32 mouse cellular contexts compared by ENCODE assay signal in the genomic region with DNA sequence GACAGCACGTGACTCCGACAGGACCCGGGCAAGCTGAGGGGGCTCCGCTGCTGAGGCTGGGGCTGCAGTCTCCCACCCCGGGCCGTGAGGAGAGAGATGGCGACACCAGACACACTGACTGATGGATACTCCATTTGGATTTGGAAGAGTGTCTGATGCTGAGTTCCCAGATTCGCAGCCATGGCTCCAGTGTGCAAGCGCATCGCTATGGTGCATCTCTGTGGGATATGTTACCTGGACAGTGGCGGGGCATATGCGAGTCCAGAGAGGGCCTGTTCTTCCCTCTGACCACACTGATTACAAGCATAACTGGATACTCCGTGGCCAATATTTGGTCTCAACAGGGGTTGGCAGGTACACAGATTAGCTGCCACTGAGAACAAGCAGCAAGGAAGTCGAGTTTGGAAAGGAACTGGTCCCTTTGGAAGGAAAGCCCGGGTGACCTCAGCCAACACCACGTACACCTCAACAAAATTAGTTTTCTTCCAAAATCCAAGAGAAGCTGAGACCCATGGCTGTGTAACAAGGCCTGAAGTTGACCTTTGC. TPM values are rescaled to one million over a fixed set of nuclear protein-coding genes. Genes with fewer than 3 reads are reported as not detected.
A peak's percentile ranks its signal among the peaks of the same experiment; 100 is the strongest.
DNase-seq lines count a peak whose midpoint lies in the region; ATAC-seq and TF ChIP-seq lines count a peak whose summit lies in the region.
"Had no signal": no experiment of that assay in that cellular context is flagged by ENCODE, and none has a peak within 500 bp of the region (broad histone marks: within the 10 kb centered on the region; RNA-seq: fewer than 3 reads in every experiment).

No protein-coding gene starts in this region.

- 95% methylated on average over 16 of the region's 16 CpGs for WGBS in forebrain, embryonic 13.5 days
- WGBS in forebrain, embryonic 14.5 days = 95% methylated on average over 16 of the region's 16 CpGs

- H3K4me3 ChIP-seq in forebrain, embryonic 13.5 days = no peak overlapping the region
- H3K4me3 ChIP-seq in forebrain, embryonic 14.5 days (ENCODE audit: low read depth, low read length) = no peak overlapping the region
- peak overlapping the region; percentile 61 for H3K4me3 ChIP-seq in ES-Bruce4 (ENCODE audit: low read depth, low read length)
- H3K4me3 ChIP-seq: erythroblast, embryonic 14.5 days; heart, embryonic 10.5 days; heart, embryonic 15.5 days; midbrain, embryonic 15.5 days had no signal

- H3K27ac ChIP-seq in forebrain, embryonic 13.5 days = no peak overlapping the region
- H3K27ac ChIP-seq in forebrain, embryonic 14.5 days (ENCODE audit: low read depth, low read length) = no peak overlapping the region
- no peak overlapping the region for H3K27ac ChIP-seq in ES-Bruce4 (ENCODE audit: insufficient read depth, low read length)
- H3K27ac ChIP-seq: heart, embryonic 10.5 days; heart, embryonic 15.5 days; liver, embryonic 14.5 days; macrophage; midbrain, embryonic 15.5 days had no signal

- peaks cover 26% of the 10 kb centered on the region for H3K4me1 ChIP-seq in forebrain, embryonic 13.5 days
- H3K4me1 ChIP-seq in forebrain, embryonic 14.5 days (ENCODE audit: control insufficient read depth, insufficient read depth, low read length) = no peaks in the 10 kb centered on the region
- H3K4me1 ChIP-seq in ES-Bruce4 (ENCODE audit: control insufficient read depth, insufficient read depth, low read length) = no peaks in the 10 kb centered on the region
- H3K4me1 ChIP-seq: heart, embryonic 10.5 days; heart, embryonic 15.5 days had no signal

- H3K27me3 ChIP-seq in forebrain, embryonic 13.5 days = no peaks in the 10 kb centered on the region
- H3K27me3 ChIP-seq in forebrain, embryonic 14.5 days (replicated peaks; ENCODE audit: control insufficient read depth, insufficient read depth, low read length) = no peaks in the 10 kb centered on the region
- H3K27me3 ChIP-seq in ES-Bruce4 (ENCODE audit: control insufficient read depth, insufficient read depth, low read length, poor library complexity, severe bottlenecking) = no peaks in the 10 kb centered on the region
- H3K27me3 ChIP-seq: heart, embryonic 15.5 days; midbrain, embryonic 15.5 days had no signal

- DNase-seq in forebrain, embryonic 14.5 days (ENCODE audit: low spot score) = no peak
- DNase-seq in cerebellum, adult 11-12 months = peak; percentile 53
- peak; percentile 12 to 58 for DNase-seq in cerebellum, postnatal 14 days
- no peak for DNase-seq in left cerebral cortex, postnatal 25 days (ENCODE audit: low spot score in 2 of 2)
- no peak for DNase-seq in thymus, adult 18-20 months
- DNase-seq: adrenal gland, postnatal 14 days; gastrocnemius, postnatal 10 days; kidney, adult 8-10 months; kidney, postnatal 10 days; layer of hippocampus, postnatal 36 days; liver; lung, adult 2 months; lung, postnatal 10 days; right cerebral cortex, adult 18-20 months had no signal

- TF ChIP-seq CTCF in ES-Bruce4 (IDR thresholded peaks at IDR 0.05; ENCODE audit: low read depth, low read length) = no peak

- TF ChIP-seq EP300 in ES-Bruce4 (IDR thresholded peaks at IDR 0.05; ENCODE audit: insufficient read depth, low read depth, low read length) = no peak

- intact Hi-C loops in left cerebral cortex, postnatal 25 days (cut with DNase I) = no loop called here

- no peak for TF ChIP-seq POLR2A in ES-Bruce4 (IDR thresholded peaks at IDR 0.05; ENCODE audit: insufficient read depth, low read length)

- H3K36me3 ChIP-seq in forebrain, embryonic 13.5 days (ENCODE audit: poor library complexity, severe bottlenecking) = peaks cover 55% of the 10 kb centered on the region
- peaks cover 54% of the 10 kb centered on the region for H3K36me3 ChIP-seq in forebrain, embryonic 14.5 days (ENCODE audit: control insufficient read depth, insufficient read depth, low read length)
- no peaks in the 10 kb centered on the region for H3K36me3 ChIP-seq in ES-Bruce4 (ENCODE audit: control insufficient read depth, insufficient read depth, low read length, poor library complexity, severe bottlenecking)
- H3K36me3 ChIP-seq: heart, embryonic 10.5 days; heart, embryonic 15.5 days had no signal

- H3K9me3 ChIP-seq in forebrain, embryonic 13.5 days (replicated peaks) = no peaks in the 10 kb centered on the region
- no peaks in the 10 kb centered on the region for H3K9me3 ChIP-seq in forebrain, embryonic 14.5 days (replicated peaks; ENCODE audit: control insufficient read depth, low read length)
- no peaks in the 10 kb centered on the region for H3K9me3 ChIP-seq in ES-Bruce4 (replicated peaks; ENCODE audit: control insufficient read depth, insufficient read depth, low read length, poor library complexity, severe bottlenecking)
- H3K9me3 ChIP-seq: heart, embryonic 10.5 days; heart, embryonic 15.5 days; midbrain, embryonic 15.5 days had no signal

- ATAC-seq in forebrain, embryonic 13.5 days = 0 out of 2 replicates have a peak, but pooled peaks have one; percentile 25
- ATAC-seq in forebrain, embryonic 14.5 days = no peak
- ATAC-seq in megakaryocyte progenitor cell, adult 5-6 weeks (replicated peaks; ENCODE audit: poor library complexity) = no peak
- ATAC-seq: intestine, embryonic 16.5 days; midbrain, embryonic 15.5 days had no signal

- H3K4me2 ChIP-seq in forebrain, embryonic 13.5 days = no peak overlapping the region
- no peak overlapping the region for H3K4me2 ChIP-seq in forebrain, embryonic 14.5 days (ENCODE audit: low read length)
- H3K4me2 ChIP-seq: heart, embryonic 15.5 days; midbrain, embryonic 15.5 days had no signal

- H3K9ac ChIP-seq in forebrain, embryonic 13.5 days = no peak overlapping the region
- no peak overlapping the region for H3K9ac ChIP-seq in forebrain, embryonic 14.5 days (ENCODE audit: low read length)
- no peak overlapping the region for H3K9ac ChIP-seq in ES-Bruce4 (ENCODE audit: low read depth, poor library complexity, severe bottlenecking)
- H3K9ac ChIP-seq: heart, embryonic 15.5 days; liver, embryonic 14.5 days; midbrain, embryonic 15.5 days had no signal

RNA-seq across cellular contexts. Expression of a gene that starts 38.8 kb away (rescaled TPM):
- 0.06 TPM in 1 of 2 replicates, not detected in the other for polyA plus RNA-seq in forebrain, embryonic 13.5 days (2015; fragmentation: Nextera tagmentation; extraction: Ambion mirVana)
- not detected in 2 replicates for polyA plus RNA-seq in forebrain, embryonic 14.5 days (2014; fragmentation: Nextera tagmentation; extraction: Ambion mirVana)
- polyA plus RNA-seq in ES-Bruce4 (2011; ENCODE audit: insufficient read depth, insufficient read length, low read depth, missing spikeins) = not detected in 2 replicates
- not detected for total RNA-seq in left cerebral cortex, postnatal 25 days (2021)
- total RNA-seq in megakaryocyte progenitor cell, adult 5-6 weeks (2015) = not detected in 2 replicates
- not detected in 2 replicates for total RNA-seq in megakaryocyte progenitor cell, adult 5-6 weeks (2017)
- total RNA-seq: adrenal gland, postnatal 14 days; gastrocnemius, postnatal 10 days; heart, postnatal 25 days; layer of hippocampus, postnatal 36 days; neutrophil, adult 5-6 weeks had no signal
- polyA plus RNA-seq: cortical plate, adult 2 months; embryonic facial prominence, embryonic 14.5 days; erythroblast, embryonic 14.5 days; heart, embryonic 10.5 days; heart, embryonic 15.5 days; hindbrain, embryonic 11.5 days; intestine, embryonic 16.5 days; large intestine, adult 2 months; limb, embryonic 11.5 days; liver, embryonic 14.5 days; lung, adult 2 months; macrophage; midbrain, embryonic 15.5 days; thymus, postnatal 0 days had no signal

Comparison
In these comparisons a context has a peak if more than half of its experiments do, and no peak if none do; other contexts are left out.
1. DNase-seq: peak in cerebellum, adult 11-12 months (single experiment) and cerebellum, postnatal 14 days (2 of 2); none in forebrain, embryonic 14.5 days (single experiment), left cerebral cortex, postnatal 25 days (0 of 2) and thymus, adult 18-20 months (0 of 2).